Mouse (Mus musculus) forebrain, embryonic 15.5 days (tissue): ENCODE measurements around the gene Capn11. TPM values are rescaled to one million over a fixed set of nuclear protein-coding genes. Genes with fewer than 3 reads are reported as not detected.
A peak's percentile ranks its signal among the peaks of the same experiment; 100 is the strongest.

Experiments
- ATAC-seq: fragments of 200-750 bp; cut with Nextera tagmentation; replicated peaks from 2 replicates; pipeline ENCODE4 v1.8.0; 2017; ENCODE audit warnings: mild to moderate bottlenecking, moderate TSS enrichment, moderate library complexity
- H3K27ac ChIP-seq: fragments of 300-500 bp; sonication (generic); replicated peaks from 2 replicates; pipeline ENCODE4 v1.5.1; 2015; ENCODE audit warnings: mild to moderate bottlenecking, inconsistent platforms
- H3K27me3 ChIP-seq: fragments of 300-500 bp; sonication (generic); 2 replicates; pipeline ENCODE4 v1.6.1; 2015; ENCODE audit warnings: inconsistent platforms
- H3K36me3 ChIP-seq: fragments of 300-500 bp; sonication (generic); 2 replicates; pipeline ENCODE4 v1.6.1; 2015; ENCODE audit warnings: mild to moderate bottlenecking, inconsistent platforms
- H3K4me1 ChIP-seq: fragments of 300-500 bp; sonication (generic); 2 replicates; pipeline ENCODE4 v1.6.1; 2015; ENCODE audit warnings: inconsistent platforms
- H3K4me2 ChIP-seq: fragments of 300-500 bp; sonication (generic); replicated peaks from 2 replicates; pipeline ENCODE4 v1.6.1; 2015; ENCODE audit warnings: mild to moderate bottlenecking, inconsistent platforms
- H3K4me3 ChIP-seq: fragments of 300-500 bp; sonication (generic); 2 replicates; pipeline ENCODE4 v1.5.1; 2015; ENCODE audit warnings: mild to moderate bottlenecking, inconsistent platforms
- H3K9ac ChIP-seq: fragments of 300-500 bp; sonication (generic); replicated peaks from 2 replicates; pipeline ENCODE4 v1.6.1; 2015; ENCODE audit warnings: mild to moderate bottlenecking, inconsistent platforms
- H3K9me3 ChIP-seq: fragments of 300-500 bp; sonication (generic); 2 replicates; pipeline ENCODE4 v1.6.1; 2016; ENCODE audit warnings: inconsistent platforms
- WGBS: fragments of 180-500 bp; shearing (Covaris S2); methylation state at CpG from one replicate; pipeline ENCODE4 v1.1.7; 2015; ENCODE audit warnings: mixed read lengths; 5-methylcytosine and 5-hydroxymethylcytosine counted together
- polyA plus RNA-seq: library from polyadenylated mRNA; unstranded; fragments of >200 nt; fragmentation: Nextera tagmentation; extraction: Ambion mirVana; gene quantifications from 2 replicates; pipeline ENCODE4 v1.2.1, GENCODE M21; 2015

Gene Capn11
- polyA plus RNA-seq, 1 experiment from 2014 or later: 0.83 TPM

DNA sequence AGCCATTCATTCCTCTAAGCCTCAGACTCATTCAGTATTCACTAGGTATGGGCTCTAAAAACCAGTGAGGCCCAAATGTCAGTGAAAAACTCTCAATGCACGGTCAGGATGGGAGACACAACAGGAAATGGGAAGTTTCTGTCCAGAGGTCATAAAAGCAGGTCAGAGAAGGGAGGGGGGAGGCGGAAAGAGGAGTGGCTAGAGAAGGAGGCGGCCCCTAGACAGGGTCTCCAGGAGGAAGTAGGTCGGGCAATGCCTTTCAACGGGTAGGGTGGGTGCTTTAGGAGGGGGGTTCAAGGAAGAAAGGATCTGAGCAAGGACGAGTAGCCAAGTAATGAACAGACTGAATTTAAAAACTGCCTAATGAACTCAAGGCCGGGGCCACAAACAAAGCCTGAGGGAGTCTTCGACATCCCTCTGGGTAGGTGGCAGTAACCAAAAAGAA lies 40.2 kb downstream of the Capn11 start:
- Histone ChIP-seq H3K4me1 (peaks cover 3% of the 10 kb centered on the region; the same call in 1 of the 2 replicates), H3K27ac (peak overlapping the region; percentile 48; the same call in 1 of the 2 replicates), H3K4me2 (peak overlapping the region; percentile 3; the same call in 1 of the 2 replicates), H3K9me3 (no peaks in the 10 kb centered on the region), H3K4me3 (no peak overlapping the region), H3K9ac (no peak overlapping the region), H3K27me3 (no peaks in the 10 kb centered on the region), H3K36me3 (no peaks in the 10 kb centered on the region)
- ATAC-seq: no peak
- WGBS: 12% methylated on average over 8 of the region's 8 CpGs

DNA sequence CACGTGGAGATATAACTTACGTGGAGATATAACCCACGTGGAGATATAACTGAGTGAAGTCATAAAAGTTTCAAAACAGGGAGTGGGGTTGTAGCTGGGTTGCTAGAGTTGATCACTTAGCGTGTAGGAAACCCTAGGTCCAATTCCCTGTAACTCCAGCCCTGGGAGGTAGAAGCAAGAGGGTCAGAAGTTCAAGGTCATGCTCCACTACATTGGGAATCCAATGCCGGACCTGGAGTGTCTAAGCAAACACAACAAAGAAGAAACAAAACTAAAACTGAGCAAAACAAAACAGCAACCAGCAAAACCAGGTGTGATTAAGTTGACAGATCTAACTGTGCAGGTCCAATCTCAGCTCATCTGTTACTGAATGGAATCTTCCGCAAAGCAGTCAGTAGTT lies 41.5 kb downstream of the Capn11 start:
- H3K27ac ChIP-seq: no peak overlapping the region
- WGBS: 92% methylated on average over 6 of the region's 6 CpGs
- ATAC-seq: no peak

DNA sequence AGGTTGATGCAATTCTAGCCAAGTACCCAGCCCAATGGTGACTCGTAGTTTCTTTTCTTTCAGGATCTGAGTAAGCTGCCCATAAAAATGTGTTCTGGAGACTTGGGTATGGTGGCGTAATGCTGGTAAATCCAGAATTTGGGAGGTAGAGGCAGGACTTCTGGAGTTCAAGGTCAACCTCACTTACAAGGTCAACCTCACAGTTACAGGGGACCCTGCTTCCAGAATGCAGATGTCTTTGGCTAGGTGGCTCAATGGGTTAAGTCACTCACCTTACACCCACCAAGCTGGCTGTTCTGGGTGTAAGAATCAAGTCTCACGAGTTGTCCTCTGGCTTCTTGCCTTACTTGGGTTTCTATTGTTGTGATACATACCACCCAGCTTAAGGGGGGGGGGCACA lies 42.4 kb downstream of the Capn11 start:
- peaks cover 3% of the 10 kb centered on the region; the same call in 1 of the 2 replicates for H3K4me1 ChIP-seq
- WGBS: 76% methylated on average over 3 of the region's 3 CpGs

More for the DNA sequence above, 41.5 kb downstream of the Capn11 start:
- Histone ChIP-seq H3K9ac (no peak overlapping the region), H3K9me3 (no peaks in the 10 kb centered on the region), H3K4me1 (peaks cover 3% of the 10 kb centered on the region; the same call in 1 of the 2 replicates), H3K4me3 (no peak overlapping the region), H3K36me3 (no peaks in the 10 kb centered on the region), H3K4me2 (no peak overlapping the region), H3K27me3 (no peaks in the 10 kb centered on the region)

DNA sequence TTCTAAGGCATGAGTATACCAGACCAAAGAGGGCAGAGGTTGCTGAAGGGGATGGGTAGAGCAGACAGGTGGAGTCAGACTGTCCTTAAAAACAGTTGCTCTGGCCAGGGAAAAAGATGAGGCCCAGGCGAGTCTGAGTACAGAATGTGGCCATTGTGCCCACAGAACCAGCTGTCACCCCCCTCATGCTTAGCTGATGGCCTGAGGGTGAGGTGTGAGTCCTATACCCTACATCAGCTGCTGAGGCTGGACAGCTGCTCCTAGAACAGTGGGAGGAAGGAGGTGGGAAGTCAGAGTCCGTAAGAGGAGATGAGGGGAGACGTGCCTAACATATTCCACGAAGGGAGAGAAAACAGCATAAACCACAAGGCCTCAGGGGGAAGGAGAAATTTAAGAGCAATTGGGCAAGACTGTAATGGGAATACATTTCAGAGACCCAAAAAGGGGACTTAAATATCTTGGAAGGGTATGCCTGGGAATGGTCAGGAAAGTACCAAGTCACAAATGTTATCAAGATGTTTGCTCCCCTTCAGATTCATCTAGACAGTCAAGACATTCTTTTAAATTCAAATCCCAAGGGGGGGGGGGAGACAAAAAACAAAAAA lies 43.0 kb downstream of the Capn11 start:
- Histone ChIP-seq H3K4me2 (no peak overlapping the region), H3K4me3 (no peak overlapping the region), H3K9me3 (no peaks in the 10 kb centered on the region), H3K27me3 (no peaks in the 10 kb centered on the region), H3K4me1 (peaks cover 3% of the 10 kb centered on the region; the same call in 1 of the 2 replicates), H3K27ac (no peak overlapping the region), H3K9ac (no peak overlapping the region), H3K36me3 (no peaks in the 10 kb centered on the region)
- no peak for ATAC-seq
- 72% methylated on average over 4 of the region's 4 CpGs for WGBS

More for the DNA sequence above, 42.4 kb downstream of the Capn11 start:
- no peaks in the 10 kb centered on the region for H3K36me3 ChIP-seq
- H3K9ac ChIP-seq: no peak overlapping the region
- no peak overlapping the region for H3K4me3 ChIP-seq
- no peaks in the 10 kb centered on the region for H3K9me3 ChIP-seq
- H3K27ac ChIP-seq: no peak overlapping the region
- ATAC-seq: no peak
- no peak overlapping the region for H3K4me2 ChIP-seq
- no peaks in the 10 kb centered on the region for H3K27me3 ChIP-seq

DNA sequence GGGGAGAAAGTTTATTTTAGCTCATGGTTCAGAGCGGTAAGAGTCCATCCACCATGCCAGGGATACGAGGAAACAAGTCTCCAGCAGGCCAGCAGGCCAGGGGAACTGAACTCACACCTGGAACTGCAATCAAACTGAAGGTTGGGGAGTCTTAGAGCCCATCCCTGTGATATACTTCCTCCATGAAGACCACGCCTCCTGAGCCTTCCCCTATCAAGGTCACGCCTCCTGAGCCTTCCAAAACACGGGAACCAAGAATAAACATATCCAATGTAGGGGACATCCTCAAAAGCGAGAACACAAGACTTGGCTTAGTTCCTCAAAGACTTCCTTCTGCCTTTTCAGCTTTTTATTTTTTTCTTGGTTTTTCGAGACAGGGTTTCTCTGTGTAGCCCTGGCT lies 46.2 kb downstream of the Capn11 start:
- no peaks in the 10 kb centered on the region for H3K36me3 ChIP-seq
- no peak overlapping the region for H3K4me3 ChIP-seq
- no peaks in the 10 kb centered on the region for H3K4me1 ChIP-seq
- WGBS: 91% methylated on average over 7 of the region's 7 CpGs
- H3K4me2 ChIP-seq: no peak overlapping the region
- ATAC-seq: no peak
- no peaks in the 10 kb centered on the region for H3K27me3 ChIP-seq
- no peaks in the 10 kb centered on the region for H3K9me3 ChIP-seq
- no peak overlapping the region for H3K27ac ChIP-seq
- H3K9ac ChIP-seq: no peak overlapping the region

DNA sequence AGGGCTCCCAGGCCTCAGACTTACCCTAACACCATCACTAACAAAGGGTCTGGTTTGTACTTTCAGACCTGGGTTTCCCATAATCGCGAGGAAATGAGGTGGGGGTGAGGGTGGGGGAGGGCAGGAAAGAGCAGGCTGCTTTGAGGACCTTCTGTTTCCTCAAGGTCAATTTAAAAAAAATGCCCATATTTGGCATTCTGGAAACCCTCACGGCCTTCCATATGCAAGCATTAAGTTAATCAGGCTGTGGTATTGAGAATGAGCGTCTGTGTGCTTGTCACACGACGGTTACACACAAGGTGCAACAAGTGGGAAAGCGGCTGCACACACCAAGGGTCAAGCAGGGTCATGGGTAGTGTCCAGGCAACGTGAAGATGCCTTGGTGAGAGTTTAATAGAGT lies 47.1 kb downstream of the Capn11 start:
- no peaks in the 10 kb centered on the region for H3K36me3 ChIP-seq
- 84% methylated on average over 8 of the region's 8 CpGs for WGBS
- ATAC-seq: no peak
- H3K4me2 ChIP-seq: no peak overlapping the region
- no peak overlapping the region for H3K27ac ChIP-seq
- no peak overlapping the region for H3K9ac ChIP-seq
- no peaks in the 10 kb centered on the region for H3K4me1 ChIP-seq
- H3K4me3 ChIP-seq: no peak overlapping the region
- H3K9me3 ChIP-seq: no peaks in the 10 kb centered on the region
- H3K27me3 ChIP-seq: no peaks in the 10 kb centered on the region

DNA sequence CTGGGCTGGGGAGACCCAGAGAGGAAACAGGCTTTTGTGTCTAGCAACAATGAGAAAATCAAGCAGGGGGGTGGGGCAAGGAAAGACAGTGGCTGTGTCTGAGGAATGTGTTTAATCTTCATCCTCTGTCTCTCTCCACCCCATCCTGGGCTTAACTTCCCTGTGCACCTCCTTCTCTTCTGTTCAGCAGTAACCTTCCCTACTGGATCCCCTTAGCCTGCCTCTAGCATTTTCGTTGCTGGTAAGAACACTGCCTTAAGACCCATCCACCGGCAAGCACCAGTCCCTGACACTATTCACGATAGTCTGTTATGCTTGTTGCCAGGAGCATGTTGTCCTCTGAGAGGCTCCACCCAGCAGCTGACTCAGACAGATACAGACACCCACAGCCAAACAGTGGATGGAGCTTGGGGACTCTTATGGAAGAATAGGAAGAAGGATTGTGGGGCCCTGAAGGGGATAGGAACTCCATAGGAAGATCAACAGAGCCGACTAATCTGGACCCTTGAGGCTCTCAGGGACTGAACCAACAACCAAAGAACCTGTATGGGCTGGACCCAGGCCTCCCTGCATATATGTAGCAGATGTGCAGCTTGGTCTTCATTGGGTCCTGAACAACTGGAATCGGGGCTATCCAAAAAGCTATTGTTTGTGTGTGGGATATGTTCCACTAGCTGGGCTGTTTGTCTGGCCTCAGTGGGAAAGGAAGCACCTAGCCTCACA lies 48.8 kb downstream of the Capn11 start:
- H3K27me3 ChIP-seq: no peaks in the 10 kb centered on the region
- H3K9me3 ChIP-seq: no peaks in the 10 kb centered on the region
- H3K36me3 ChIP-seq: no peaks in the 10 kb centered on the region
- no peak overlapping the region for H3K4me3 ChIP-seq
- no peaks in the 10 kb centered on the region for H3K4me1 ChIP-seq
- WGBS: 32% methylated on average over 5 of the region's 5 CpGs
- no peak overlapping the region for H3K27ac ChIP-seq
- no peak overlapping the region for H3K9ac ChIP-seq
- no peak overlapping the region for H3K4me2 ChIP-seq
- no peak for ATAC-seq

DNA sequence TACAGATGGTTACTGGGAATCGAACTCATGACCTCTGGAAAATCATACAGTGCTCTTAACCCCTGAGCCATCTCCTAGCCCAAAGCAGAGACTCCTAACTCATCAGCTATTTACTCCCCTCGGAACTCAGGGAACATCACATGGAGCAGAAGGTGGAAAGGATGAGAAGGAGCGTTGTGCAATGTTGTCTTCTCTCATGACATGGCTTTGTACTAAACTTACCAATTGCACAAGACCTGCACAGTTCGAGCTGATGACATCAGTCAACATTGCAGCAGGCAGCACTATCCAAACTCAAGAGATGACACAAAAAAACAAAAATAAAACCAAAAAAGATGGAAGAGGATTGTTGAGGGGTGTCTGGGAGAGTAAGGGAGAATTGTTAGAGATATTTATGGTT lies 50.7 kb downstream of the Capn11 start:
- Histone ChIP-seq H3K36me3 (no peaks in the 10 kb centered on the region), H3K9ac (no peak overlapping the region), H3K27ac (no peak overlapping the region), H3K9me3 (no peaks in the 10 kb centered on the region), H3K4me2 (no peak overlapping the region), H3K4me3 (no peak overlapping the region), H3K27me3 (no peaks in the 10 kb centered on the region), H3K4me1 (no peaks in the 10 kb centered on the region)
- WGBS: 93% methylated on average over 4 of the region's 4 CpGs
- ATAC-seq: no peak

DNA sequence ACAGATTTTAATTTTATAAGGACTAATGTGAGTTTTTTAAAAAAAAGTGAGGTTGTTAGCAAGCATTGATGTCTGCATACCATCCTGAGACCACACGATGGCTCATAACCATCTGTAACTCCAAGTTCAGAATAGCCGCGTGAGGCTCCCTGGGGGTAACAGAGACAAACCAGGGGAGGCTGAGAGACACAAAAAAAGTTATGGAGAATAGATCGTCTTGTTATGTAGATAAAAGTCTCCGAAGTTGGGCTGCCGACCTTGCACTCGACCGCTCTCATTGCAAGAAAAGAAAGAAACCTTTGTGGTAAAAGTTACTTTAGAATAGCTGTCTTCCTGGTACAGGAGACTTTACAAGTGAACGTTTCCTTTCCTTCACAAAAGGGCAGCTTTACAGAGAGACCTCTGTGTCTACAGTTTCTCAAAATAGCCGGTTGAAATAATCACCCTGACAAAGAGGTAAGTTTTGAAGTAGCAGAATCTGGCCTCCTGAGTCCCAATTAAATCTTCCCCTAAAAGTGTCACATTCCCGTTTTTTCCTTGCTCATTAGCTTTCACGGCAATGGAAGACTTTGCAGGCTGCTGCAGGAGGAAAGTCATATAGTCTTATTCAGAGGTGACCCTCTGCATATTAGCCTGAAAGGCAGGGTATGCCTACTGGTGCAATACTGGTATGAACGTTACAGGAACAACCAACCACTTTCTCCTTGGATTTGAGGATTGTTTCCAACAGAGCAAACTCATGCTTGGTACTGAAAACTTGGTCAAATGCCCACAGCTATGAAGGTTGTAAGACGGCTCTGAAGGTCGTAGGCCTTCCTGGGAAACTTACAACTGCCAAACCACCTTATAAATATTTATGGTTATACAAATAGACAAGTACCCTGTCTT lies 51.9 kb downstream of the Capn11 start:
- Histone ChIP-seq H3K36me3 (no peaks in the 10 kb centered on the region), H3K27ac (no peak overlapping the region), H3K27me3 (peaks cover 2% of the 10 kb centered on the region; the same call in 1 of the 2 replicates), H3K4me3 (no peak overlapping the region), H3K4me2 (no peak overlapping the region), H3K9me3 (no peaks in the 10 kb centered on the region), H3K9ac (no peak overlapping the region), H3K4me1 (no peaks in the 10 kb centered on the region)
- ATAC-seq: no peak
- WGBS: 70% methylated on average over 15 of the region's 15 CpGs

DNA sequence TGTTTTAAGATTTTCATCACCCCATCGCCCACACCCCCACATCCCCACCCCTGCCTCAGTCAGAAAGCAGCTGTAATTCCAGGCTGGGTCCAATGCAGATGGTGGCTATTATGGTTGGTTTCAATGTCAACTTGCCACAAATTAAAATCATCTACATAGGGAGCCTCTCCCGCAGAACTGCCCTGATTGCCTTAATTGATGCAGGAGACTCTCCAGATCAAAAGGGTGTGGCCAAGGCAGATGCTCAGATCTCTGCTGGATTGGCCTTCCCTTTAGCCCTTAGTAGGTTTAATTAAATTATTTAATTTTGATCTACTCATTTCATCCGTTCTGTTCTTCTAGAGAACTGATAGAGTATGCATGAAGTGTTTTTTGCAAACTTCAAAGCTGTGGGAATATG lies 56.1 kb downstream of the Capn11 start:
- WGBS: 69% methylated on average over 3 of the region's 3 CpGs
- H3K9me3 ChIP-seq: no peaks in the 10 kb centered on the region
- H3K9ac ChIP-seq: no peak overlapping the region
- H3K4me1 ChIP-seq: peaks cover 12% of the 10 kb centered on the region
- no peak overlapping the region for H3K4me3 ChIP-seq
- no peaks in the 10 kb centered on the region for H3K36me3 ChIP-seq
- ATAC-seq: no peak
- H3K27me3 ChIP-seq: peaks cover 26% of the 10 kb centered on the region
- H3K4me2 ChIP-seq: no peak overlapping the region
- H3K27ac ChIP-seq: no peak overlapping the region

DNA sequence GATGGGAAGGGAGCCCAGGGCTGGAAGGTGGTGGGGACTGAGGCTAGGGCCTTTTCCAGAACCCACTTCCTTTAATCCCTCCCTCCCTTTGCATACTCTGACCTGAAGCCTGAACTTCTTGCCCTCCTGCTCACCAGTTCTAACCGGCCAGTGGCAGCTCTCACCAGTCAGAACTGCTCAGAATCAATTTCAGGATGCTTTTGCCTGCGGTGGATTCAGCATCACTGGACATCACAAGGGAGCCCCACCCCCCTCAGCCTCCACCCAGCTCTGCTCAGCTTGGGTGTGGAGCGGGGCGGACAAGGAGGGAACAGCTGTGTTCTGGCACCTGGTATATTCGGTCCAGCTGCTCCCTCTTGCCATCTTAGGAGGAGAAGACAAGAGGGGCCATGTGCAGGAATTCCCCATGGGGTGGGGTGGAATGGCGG lies 57.2 kb downstream of the Capn11 start, which contains the start of gene Mymx:
TSS of gene Mymx (minus strand) at position 226 of the 428 bp plus-strand sequence.
- Histone ChIP-seq H3K27me3 (peaks cover 26% of the 10 kb centered on the region), H3K27ac (no peak within 1 kb of the TSS), H3K9ac (no peak within 1 kb of the TSS), H3K9me3 (no peaks in the 10 kb centered on the region), H3K4me3 (no peak within 1 kb of the TSS), H3K36me3 (no peaks in the 10 kb centered on the region), H3K4me1 (peaks cover 16% of the 10 kb centered on the region), H3K4me2 (no peak within 1 kb of the TSS)
- 40% methylated on average over 6 of the region's 6 CpGs for WGBS
- no peak for ATAC-seq

DNA sequence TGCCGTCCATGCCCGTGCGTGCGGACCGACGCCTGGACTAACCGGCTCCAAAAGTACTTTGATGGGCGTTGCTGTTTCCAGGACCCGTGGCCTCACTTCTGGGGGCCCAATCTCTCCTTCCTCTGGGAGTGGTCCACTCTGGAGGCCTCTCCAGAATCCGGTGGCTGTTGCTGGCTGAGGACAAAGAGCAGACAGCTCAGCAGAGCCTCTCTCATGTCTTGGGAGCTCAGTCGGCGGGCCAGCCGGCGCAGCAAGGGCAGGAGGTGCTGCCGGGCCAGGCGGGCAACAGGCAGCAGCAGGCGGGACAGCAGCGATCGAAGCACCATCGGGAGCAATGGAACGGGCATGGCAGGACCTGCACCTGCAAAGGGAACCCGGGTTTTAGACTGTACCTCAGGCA lies 57.8 kb downstream of the Capn11 start:
- Histone ChIP-seq H3K27ac (no peak overlapping the region), H3K36me3 (no peaks in the 10 kb centered on the region), H3K4me1 (peaks cover 22% of the 10 kb centered on the region), H3K4me3 (no peak overlapping the region), H3K4me2 (no peak overlapping the region), H3K27me3 (peaks cover 26% of the 10 kb centered on the region), H3K9me3 (no peaks in the 10 kb centered on the region), H3K9ac (no peak overlapping the region)
- ATAC-seq: no peak
- WGBS: 15% methylated on average over 22 of the region's 22 CpGs
